Mouse (Mus musculus): ENCODE measurements around the gene Psmb2. TPM values are rescaled to one million over a fixed set of nuclear protein-coding genes. Genes with fewer than 3 reads are reported as not detected.

Gene Psmb2
- total and polyA plus RNA-seq, 2 experiments from 2014 or later = 196 to 436 TPM

DNA sequence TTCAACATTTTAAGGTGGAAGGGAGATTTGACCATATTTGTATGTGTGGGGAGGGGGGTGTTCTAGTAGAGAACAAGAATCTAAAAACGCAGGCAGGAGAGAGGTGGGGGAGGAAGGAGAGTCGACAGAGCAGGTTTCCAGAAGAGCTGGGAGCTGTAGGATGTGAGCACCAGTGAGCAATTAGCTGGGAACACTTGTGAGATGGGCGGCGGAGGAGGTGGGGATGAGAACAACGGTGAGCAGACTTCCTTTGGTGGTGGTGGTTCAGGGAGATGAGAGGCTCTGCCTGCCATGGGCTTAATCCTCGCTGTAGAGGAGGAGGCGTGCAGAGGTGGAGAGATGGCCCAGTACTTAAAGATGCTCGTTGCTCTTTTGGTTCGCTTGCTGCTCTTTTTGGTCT lies 35.5 kb upstream of the Psmb2 start:
- Histone ChIP-seq H3K27me3 (ENCODE audit: insufficient read depth, low read length) (no peaks in the 10 kb centered on the region), H3K36me3 (ENCODE audit: insufficient read depth, low read length) (no peaks in the 10 kb centered on the region), H3K27ac (ENCODE audit: low read depth, low read length) (no peak overlapping the region), H3K4me3 (ENCODE audit: low read depth, low read length) (no peak overlapping the region), H3K4me1 (ENCODE audit: insufficient read depth, low read length) (no peaks in the 10 kb centered on the region), H3K4me2 (ENCODE audit: low read depth, low read length, poor library complexity, severe bottlenecking) (no peak overlapping the region), H3K9me3 (ENCODE audit: low read length) (no peaks in the 10 kb centered on the region), H3K9ac (replicated peaks; ENCODE audit: low read length, poor library complexity, severe bottlenecking) (no peak overlapping the region)
- DNase-seq (ENCODE audit: low spot score) (no peak), ATAC-seq (ENCODE audit: low FRiP score) (no peak)
- TF ChIP-seq CTCF (IDR thresholded peaks at IDR 0.05) = no peak
- 46% methylated on average over 9 of the region's 9 CpGs for WGBS

DNA sequence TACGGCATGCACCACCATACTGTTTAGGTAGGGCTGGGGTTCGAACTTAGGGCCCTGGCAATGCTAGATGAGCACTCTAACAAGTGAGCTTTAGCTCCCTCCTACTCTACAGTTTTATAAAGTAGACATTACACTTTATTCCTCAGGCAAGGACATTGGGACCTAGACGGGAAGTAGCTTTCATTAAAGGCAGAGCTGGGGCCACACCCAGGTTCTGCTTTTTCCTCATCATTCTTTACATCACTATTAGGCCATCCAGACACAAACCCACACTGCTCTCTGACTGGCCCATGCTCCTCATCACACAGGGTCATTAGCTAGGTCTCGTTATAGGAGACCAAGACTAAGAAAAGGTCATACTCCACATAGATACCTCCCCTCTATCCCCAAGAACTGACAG lies 33.6 kb upstream of the Psmb2 start:
- ATAC-seq (ENCODE audit: low FRiP score) (no peak), DNase-seq (ENCODE audit: low spot score) (no peak)
- no peaks in the 10 kb centered on the region for H3K9me3 ChIP-seq (ENCODE audit: low read length)
- no peak overlapping the region for H3K27ac ChIP-seq (ENCODE audit: low read depth, low read length)
- WGBS = 77% methylated on average over 4 of the region's 4 CpGs
- no peak overlapping the region for H3K4me2 ChIP-seq (ENCODE audit: low read depth, low read length, poor library complexity, severe bottlenecking)
- no peak overlapping the region for H3K9ac ChIP-seq (replicated peaks; ENCODE audit: low read length, poor library complexity, severe bottlenecking)
- 0 out of 2 replicates have a peak, but pooled peaks cover 4% of the 10 kb centered on the region for H3K4me1 ChIP-seq (ENCODE audit: insufficient read depth, low read length)
- no peaks in the 10 kb centered on the region for H3K36me3 ChIP-seq (ENCODE audit: insufficient read depth, low read length)
- H3K4me3 ChIP-seq (ENCODE audit: low read depth, low read length) = no peak overlapping the region
- H3K27me3 ChIP-seq (ENCODE audit: insufficient read depth, low read length) = no peaks in the 10 kb centered on the region
- no peak for TF ChIP-seq CTCF (IDR thresholded peaks at IDR 0.05)

DNA sequence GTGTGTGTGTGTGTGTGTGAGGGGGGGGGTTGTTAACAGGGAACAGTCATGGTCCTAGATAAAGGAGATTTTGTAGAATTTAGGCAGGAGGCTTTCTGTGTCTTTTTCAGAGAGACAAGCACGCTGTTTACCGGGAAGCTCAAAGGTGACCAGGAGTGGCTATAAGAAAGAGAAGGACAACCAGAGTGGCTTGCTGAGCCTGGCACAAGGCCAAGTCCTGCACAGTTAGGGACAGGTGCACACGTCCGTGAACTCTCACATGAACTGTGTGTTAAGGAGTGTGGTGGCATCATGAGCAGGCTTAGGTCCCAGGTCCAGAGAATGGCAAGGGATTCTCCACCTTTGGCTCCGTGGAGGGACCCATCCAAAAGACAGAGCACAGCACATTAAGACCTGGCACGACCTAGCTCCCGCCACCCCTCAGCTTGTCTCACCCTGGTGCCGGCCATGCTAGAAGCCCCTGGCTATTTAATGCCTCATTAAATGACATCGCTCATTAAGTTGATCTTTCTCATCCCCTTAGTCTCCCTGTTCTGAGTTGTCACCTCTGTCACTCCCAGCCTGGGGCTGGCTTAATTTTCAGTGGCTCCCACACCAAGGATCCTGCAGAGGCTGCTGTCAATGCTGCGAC lies 33.0 kb upstream of the Psmb2 start:
- ATAC-seq (ENCODE audit: low FRiP score) = no peak
- WGBS = 66% methylated on average over 10 of the region's 10 CpGs
- H3K4me1 ChIP-seq (ENCODE audit: insufficient read depth, low read length) = 0 out of 2 replicates have a peak, but pooled peaks cover 4% of the 10 kb centered on the region
- no peak overlapping the region for H3K9ac ChIP-seq (replicated peaks; ENCODE audit: low read length, poor library complexity, severe bottlenecking)
- no peak for TF ChIP-seq CTCF (IDR thresholded peaks at IDR 0.05)
- no peak overlapping the region for H3K4me3 ChIP-seq (ENCODE audit: low read depth, low read length)
- DNase-seq (ENCODE audit: low spot score) = peak; percentile 44
- no peaks in the 10 kb centered on the region for H3K27me3 ChIP-seq (ENCODE audit: insufficient read depth, low read length)
- H3K27ac ChIP-seq (ENCODE audit: low read depth, low read length) = no peak overlapping the region
- H3K9me3 ChIP-seq (ENCODE audit: low read length) = no peaks in the 10 kb centered on the region
- no peaks in the 10 kb centered on the region for H3K36me3 ChIP-seq (ENCODE audit: insufficient read depth, low read length)
- H3K4me2 ChIP-seq (ENCODE audit: low read depth, low read length, poor library complexity, severe bottlenecking) = no peak overlapping the region

DNA sequence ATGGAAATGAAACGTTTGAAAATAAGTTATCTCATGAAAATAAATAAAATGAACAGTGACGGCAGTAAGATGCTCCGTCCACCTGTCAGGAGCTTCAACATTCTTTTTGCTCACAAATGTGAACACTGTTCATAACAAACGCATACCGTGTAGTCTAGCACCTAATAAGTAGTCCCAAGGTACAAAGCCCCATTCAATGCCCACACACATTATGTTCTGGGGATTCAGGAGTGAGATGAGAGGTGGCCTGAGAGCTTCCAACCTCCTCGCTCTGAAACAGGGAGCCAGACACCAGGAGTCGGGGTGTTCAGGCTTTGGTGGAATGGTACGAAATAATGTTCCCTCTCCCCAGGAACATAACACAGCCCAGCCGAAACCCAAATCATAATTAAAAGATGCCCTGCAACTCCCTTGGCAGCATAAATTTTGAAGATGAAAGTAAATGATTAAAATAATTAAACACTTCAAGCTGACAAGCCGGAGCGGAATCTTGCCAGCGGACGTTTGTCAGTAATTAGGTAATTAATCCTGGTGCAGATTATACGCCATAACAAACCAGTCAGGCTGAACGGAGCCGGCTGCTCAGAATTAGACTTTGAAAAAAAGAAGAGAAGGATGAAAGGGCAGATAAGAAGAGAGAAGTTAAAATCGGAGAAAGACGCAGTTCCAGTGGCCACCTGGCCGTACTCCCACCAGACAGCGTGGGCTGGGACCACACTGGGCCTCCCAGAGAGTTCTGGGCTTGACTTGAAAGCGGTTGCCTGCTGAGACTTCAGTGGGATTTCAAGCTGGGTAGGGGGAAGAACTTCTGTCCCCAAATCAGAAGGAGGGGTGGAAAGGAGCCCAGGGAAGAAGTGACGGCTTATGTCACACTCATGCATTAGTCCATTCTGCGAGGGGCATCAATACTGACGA lies 29.2 kb upstream of the Psmb2 start:
- no peak overlapping the region for H3K4me3 ChIP-seq (ENCODE audit: low read depth, low read length)
- TF ChIP-seq CTCF (IDR thresholded peaks at IDR 0.05) = no peak
- DNase-seq (ENCODE audit: low spot score) (peak; percentile 82), ATAC-seq (ENCODE audit: low FRiP score) (0 out of 2 replicates have a peak, but pooled peaks have one; percentile 27)
- no peak overlapping the region for H3K9ac ChIP-seq (replicated peaks; ENCODE audit: low read length, poor library complexity, severe bottlenecking)
- H3K9me3 ChIP-seq (ENCODE audit: low read length) = no peaks in the 10 kb centered on the region
- 21% methylated on average over 24 of the region's 24 CpGs for WGBS
- no peaks in the 10 kb centered on the region for H3K36me3 ChIP-seq (ENCODE audit: insufficient read depth, low read length)
- no peaks in the 10 kb centered on the region for H3K27me3 ChIP-seq (ENCODE audit: insufficient read depth, low read length)
- 0 out of 2 replicates have a peak overlapping the region, but pooled peaks have one; percentile 6 for H3K4me2 ChIP-seq (ENCODE audit: low read depth, low read length, poor library complexity, severe bottlenecking)
- H3K27ac ChIP-seq (ENCODE audit: low read depth, low read length) = no peak overlapping the region
- 0 out of 2 replicates have a peak, but pooled peaks cover 4% of the 10 kb centered on the region for H3K4me1 ChIP-seq (ENCODE audit: insufficient read depth, low read length)

DNA sequence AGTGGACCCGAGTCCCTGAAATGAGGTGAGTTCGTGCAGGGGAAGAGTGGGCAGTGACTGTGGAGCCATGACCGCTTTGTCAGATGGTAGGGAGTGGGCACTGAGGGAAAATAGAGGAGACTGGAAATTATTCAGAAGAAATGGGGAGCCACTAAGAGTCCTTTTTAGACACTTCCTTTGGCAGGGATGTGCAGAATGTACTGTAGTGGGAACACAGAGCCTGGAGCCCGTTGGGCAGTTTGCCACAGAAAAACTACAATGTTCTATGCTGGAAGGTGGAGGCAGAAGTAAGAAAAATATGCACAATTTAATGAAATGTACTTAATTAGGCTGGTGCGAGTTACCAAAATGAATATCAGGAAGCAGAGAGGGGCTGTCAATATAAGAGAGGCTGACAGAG lies 24.3 kb upstream of the Psmb2 start:
- no peaks in the 10 kb centered on the region for H3K36me3 ChIP-seq (ENCODE audit: insufficient read depth, low read length)
- no peaks in the 10 kb centered on the region for H3K9me3 ChIP-seq (ENCODE audit: low read length)
- WGBS = 86% methylated on average over 5 of the region's 5 CpGs
- no peak overlapping the region for H3K4me2 ChIP-seq (ENCODE audit: low read depth, low read length, poor library complexity, severe bottlenecking)
- H3K4me1 ChIP-seq (ENCODE audit: insufficient read depth, low read length) = 0 out of 2 replicates have a peak, but pooled peaks cover 4% of the 10 kb centered on the region
- no peak overlapping the region for H3K9ac ChIP-seq (replicated peaks; ENCODE audit: low read length, poor library complexity, severe bottlenecking)
- 0 out of 2 replicates have a peak, but pooled peaks cover 4% of the 10 kb centered on the region for H3K27me3 ChIP-seq (ENCODE audit: insufficient read depth, low read length)
- no peak overlapping the region for H3K4me3 ChIP-seq (ENCODE audit: low read depth, low read length)
- no peak for TF ChIP-seq CTCF (IDR thresholded peaks at IDR 0.05)
- DNase-seq (ENCODE audit: low spot score) (no peak), ATAC-seq (ENCODE audit: low FRiP score) (no peak)
- no peak overlapping the region for H3K27ac ChIP-seq (ENCODE audit: low read depth, low read length)

DNA sequence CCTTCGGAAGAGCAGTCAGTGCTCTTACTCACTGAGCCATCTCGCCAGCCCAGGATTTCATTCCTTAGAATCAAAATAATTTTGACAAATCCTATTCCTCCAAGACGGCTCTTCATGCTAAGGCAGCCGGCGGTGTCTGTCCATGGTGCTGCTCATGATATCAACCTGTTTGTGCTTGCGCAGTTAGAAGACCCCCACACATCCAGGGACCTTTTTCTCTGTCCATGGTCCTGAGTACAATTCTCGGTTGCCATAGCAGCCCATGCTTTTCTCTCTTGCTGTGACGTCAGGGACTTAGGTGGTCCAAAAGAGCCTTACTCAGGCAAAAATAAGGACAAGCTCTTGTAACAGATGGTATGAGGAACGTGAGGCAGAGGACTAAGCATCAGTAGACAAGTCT lies 22.1 kb upstream of the Psmb2 start:
- no peak overlapping the region for H3K4me3 ChIP-seq (ENCODE audit: low read depth, low read length)
- H3K27ac ChIP-seq (ENCODE audit: low read depth, low read length) = no peak overlapping the region
- H3K27me3 ChIP-seq (ENCODE audit: insufficient read depth, low read length) = 0 out of 2 replicates have a peak, but pooled peaks cover 4% of the 10 kb centered on the region
- no peak overlapping the region for H3K4me2 ChIP-seq (ENCODE audit: low read depth, low read length, poor library complexity, severe bottlenecking)
- whole genome bisulfite sequencing = 16% methylated on average over 9 of the region's 9 CpGs
- H3K9ac ChIP-seq (replicated peaks; ENCODE audit: low read length, poor library complexity, severe bottlenecking) = no peak overlapping the region
- no peaks in the 10 kb centered on the region for H3K36me3 ChIP-seq (ENCODE audit: insufficient read depth, low read length)
- TF ChIP-seq CTCF (IDR thresholded peaks at IDR 0.05) = no peak
- H3K9me3 ChIP-seq (ENCODE audit: low read length) = no peaks in the 10 kb centered on the region
- H3K4me1 ChIP-seq (ENCODE audit: insufficient read depth, low read length) = no peaks in the 10 kb centered on the region
- ATAC-seq (ENCODE audit: low FRiP score) (no peak), DNase-seq (ENCODE audit: low spot score) (peak; percentile 59)

All from midbrain, postnatal 0 days (tissue).